Mouse (Mus musculus) heart, embryonic 15.5 days (tissue): ENCODE data around the gene Abi3bp. TPM values are rescaled to one million over a fixed set of nuclear protein-coding genes. Genes with fewer than 3 reads are reported as not detected.

Source experiments
- ATAC-seq: fragments of 200-750 bp; cut with Nextera tagmentation; replicated peaks from 2 replicates; pipeline ENCODE4 v1.8.0; 2017; ENCODE audit warnings: low read depth, moderate TSS enrichment; ENCODE audit not compliant: insufficient number of reproducible peaks, insufficient read depth, low FRiP score
- H3K27ac ChIP-seq: fragments of 300-500 bp; sonication (generic); 2 replicates; pipeline ENCODE4 v1.5.1; 2015; ENCODE audit warnings: mild to moderate bottlenecking, inconsistent platforms
- H3K27me3 ChIP-seq: fragments of 300-500 bp; sonication (generic); 2 replicates; pipeline ENCODE4 v1.6.1; 2015; ENCODE audit warnings: inconsistent platforms
- H3K36me3 ChIP-seq: fragments of 300-500 bp; sonication (generic); 2 replicates; pipeline ENCODE4 v1.6.1; 2015; ENCODE audit warnings: mild to moderate bottlenecking, inconsistent platforms
- H3K4me1 ChIP-seq: fragments of 300-500 bp; sonication (generic); replicated peaks from 2 replicates; pipeline ENCODE4 v1.6.1; 2015; ENCODE audit warnings: inconsistent platforms
- H3K4me2 ChIP-seq: fragments of 300-500 bp; sonication (generic); 2 replicates; pipeline ENCODE4 v1.6.1; 2015; ENCODE audit warnings: inconsistent platforms, mild to moderate bottlenecking, moderate library complexity
- H3K4me3 ChIP-seq: fragments of 300-500 bp; sonication (generic); 2 replicates; pipeline ENCODE4 v1.5.1; 2015; ENCODE audit warnings: mild to moderate bottlenecking, inconsistent platforms
- H3K9ac ChIP-seq: fragments of 300-500 bp; sonication (generic); 2 replicates; pipeline ENCODE4 v1.6.1; 2015; ENCODE audit warnings: mild to moderate bottlenecking, inconsistent platforms
- H3K9me3 ChIP-seq: fragments of 300-500 bp; sonication (generic); replicated peaks from 2 replicates; pipeline ENCODE4 v1.6.1; 2016; ENCODE audit warnings: inconsistent platforms
- WGBS: fragments of 180-500 bp; shearing (Covaris S2); methylation state at CpG from one replicate; pipeline ENCODE4 v1.1.7; 2015; ENCODE audit warnings: mixed read lengths; 5-methylcytosine and 5-hydroxymethylcytosine counted together
- polyA plus RNA-seq: library from polyadenylated mRNA; unstranded; fragments of >200 nt; fragmentation: Nextera tagmentation; extraction: Ambion mirVana; gene quantifications from 2 replicates; pipeline ENCODE4 v1.2.1, GENCODE M21; 2015

The Abi3bp gene
- 6.7 and 8.1 TPM in 2 replicates for polyA plus RNA-seq

- Histone ChIP-seq H3K4me3 (peak within 1 kb of the TSS; percentile 42), H3K9me3 (no peaks in the 10 kb centered on the region), H3K9ac (no peak within 1 kb of the TSS), H3K4me2 (peak within 1 kb of the TSS; percentile 49), H3K36me3 (no peaks in the 10 kb centered on the region), H3K27me3 (no peaks in the 10 kb centered on the region), H3K27ac (peak within 1 kb of the TSS; percentile 12; the same call in 1 of the 2 replicates), H3K4me1 (no peaks in the 10 kb centered on the region)
- no peak for ATAC-seq
- 34% methylated on average over 11 of the region's 11 CpGs for WGBS
Measured at GRCm38 (mm10) chr16:56477677-56478574, at the start of gene Abi3bp. TSS of gene Abi3bp (plus strand) at chr16:56477878.

DNA sequence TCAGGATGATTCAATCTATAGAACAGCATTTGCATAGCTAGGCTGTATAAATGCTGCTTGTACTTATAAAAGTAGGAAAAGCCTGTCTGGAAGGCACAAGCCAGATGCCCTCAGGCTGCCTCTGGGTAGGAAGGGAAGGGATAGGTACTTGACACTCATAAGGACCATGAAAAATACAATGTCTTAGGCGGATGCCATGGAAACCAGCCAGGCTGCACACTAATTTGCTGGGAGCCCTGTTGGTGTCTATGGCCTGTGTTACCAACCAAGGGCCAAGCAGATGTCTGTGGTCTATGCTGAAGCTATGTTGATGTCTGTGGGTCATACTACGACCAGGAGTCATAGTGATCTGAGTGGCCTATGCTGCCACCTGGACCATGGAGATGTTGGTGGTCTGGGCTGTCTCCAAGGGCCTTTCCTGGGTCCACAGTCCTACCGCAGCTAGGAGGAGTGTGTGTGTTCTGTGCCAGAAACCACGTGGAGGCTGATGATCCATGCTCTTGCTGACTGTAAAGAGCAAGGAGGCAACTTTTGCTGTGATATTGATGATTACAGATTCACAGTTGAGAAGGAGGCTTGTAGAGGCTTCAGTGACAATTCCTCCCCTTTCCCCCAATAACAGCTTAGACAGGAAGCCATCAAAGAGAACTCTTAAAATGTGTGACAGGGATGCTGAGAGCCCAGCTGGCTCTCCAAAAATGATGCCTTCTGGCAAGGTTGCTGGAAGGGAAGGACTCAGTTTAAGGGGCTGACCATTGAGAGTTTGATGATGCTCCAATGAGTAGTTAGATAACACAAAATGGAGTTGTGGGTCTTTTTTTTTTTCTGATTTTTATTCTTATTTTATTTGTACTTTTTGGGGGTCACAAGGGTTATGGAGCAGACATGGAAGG, 42.1 kb upstream of the Abi3bp start:
- 67% methylated on average over 4 of the region's 4 CpGs for WGBS
- H3K9ac ChIP-seq: no peak overlapping the region
- no peaks in the 10 kb centered on the region for H3K4me1 ChIP-seq
- no peaks in the 10 kb centered on the region for H3K9me3 ChIP-seq
- no peak overlapping the region for H3K4me3 ChIP-seq
- no peak overlapping the region for H3K4me2 ChIP-seq
- no peaks in the 10 kb centered on the region for H3K27me3 ChIP-seq
- ATAC-seq: no peak
- H3K27ac ChIP-seq: no peak overlapping the region
- no peaks in the 10 kb centered on the region for H3K36me3 ChIP-seq

- H3K9me3 ChIP-seq: no peaks in the 10 kb centered on the region
- no peak overlapping the region for H3K9ac ChIP-seq
- ATAC-seq: no peak
- WGBS: 76% methylated on average over 4 of the region's 4 CpGs
- no peaks in the 10 kb centered on the region for H3K4me1 ChIP-seq
- H3K4me3 ChIP-seq: no peak overlapping the region
- H3K27ac ChIP-seq: no peak overlapping the region
- no peak overlapping the region for H3K4me2 ChIP-seq
- no peaks in the 10 kb centered on the region for H3K27me3 ChIP-seq
- H3K36me3 ChIP-seq: no peaks in the 10 kb centered on the region
Measured at GRCm38 (mm10) chr16:56440243-56440642, 37.4 kb upstream of the Abi3bp start.

GRCm38 (mm10) chr16:56441113-56441512, 36.6 kb upstream of the Abi3bp start:
- ATAC-seq: no peak
- WGBS: 74% methylated on average over 5 of the region's 5 CpGs
- Histone ChIP-seq H3K36me3 (no peaks in the 10 kb centered on the region), H3K4me1 (no peaks in the 10 kb centered on the region), H3K4me3 (no peak overlapping the region), H3K4me2 (no peak overlapping the region), H3K9me3 (no peaks in the 10 kb centered on the region), H3K27ac (no peak overlapping the region), H3K27me3 (no peaks in the 10 kb centered on the region), H3K9ac (no peak overlapping the region)

DNA sequence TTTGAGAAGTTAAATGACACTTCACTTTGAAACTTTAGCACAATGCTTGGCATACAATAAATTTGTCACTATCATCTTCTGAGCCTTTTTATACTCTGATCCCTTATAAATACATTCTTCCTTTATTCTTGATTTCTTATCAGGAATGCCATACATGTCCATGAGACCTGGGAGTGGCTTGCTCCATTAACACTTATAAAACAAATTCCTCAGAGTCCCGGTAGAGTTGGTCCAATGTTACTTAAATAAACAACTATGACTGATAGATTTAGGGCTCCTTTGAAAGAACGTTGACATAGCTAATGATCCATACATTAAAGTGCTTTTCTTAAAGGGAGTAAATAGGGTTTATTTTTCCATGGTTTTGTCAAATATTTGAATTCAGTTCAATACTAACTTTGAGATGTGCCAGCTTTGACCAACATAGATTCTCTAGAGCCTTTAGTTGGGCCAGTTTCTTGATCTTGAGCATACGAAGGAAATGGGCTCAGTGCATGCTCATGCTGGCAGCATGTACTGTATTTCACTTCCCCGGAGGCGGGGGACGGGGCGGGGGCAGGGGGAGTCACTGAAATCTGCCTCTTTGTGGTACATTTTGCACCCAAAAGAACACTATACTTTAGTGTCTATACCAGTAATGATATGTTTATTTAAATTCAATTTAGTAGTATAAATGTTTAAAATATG, 35.9 kb upstream of the Abi3bp start:
- no peaks in the 10 kb centered on the region for H3K27me3 ChIP-seq
- no peak overlapping the region for H3K4me2 ChIP-seq
- H3K27ac ChIP-seq: no peak overlapping the region
- WGBS: 70% methylated on average over 7 of the region's 7 CpGs
- no peaks in the 10 kb centered on the region for H3K9me3 ChIP-seq
- H3K9ac ChIP-seq: no peak overlapping the region
- no peaks in the 10 kb centered on the region for H3K4me1 ChIP-seq
- no peak overlapping the region for H3K4me3 ChIP-seq
- no peaks in the 10 kb centered on the region for H3K36me3 ChIP-seq
- no peak for ATAC-seq

DNA sequence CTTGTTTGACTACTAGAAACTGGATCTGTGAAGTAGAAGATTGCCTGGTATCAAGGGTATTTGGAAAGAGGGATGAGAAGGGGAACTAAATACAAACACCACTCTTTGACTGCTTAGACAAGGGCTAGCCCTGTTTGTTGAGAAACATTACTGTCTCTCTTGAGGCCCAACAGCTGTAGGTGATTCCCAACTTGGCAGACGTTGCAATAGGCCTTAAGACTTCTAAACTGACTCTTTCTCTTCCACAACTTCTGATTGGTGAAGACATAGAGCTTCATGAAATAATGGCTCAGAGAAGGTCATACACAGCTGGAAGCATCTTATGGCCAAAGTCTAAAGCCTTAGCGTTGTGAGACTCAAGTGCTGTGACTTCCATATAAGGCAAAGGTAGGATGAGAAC, 26.2 kb upstream of the Abi3bp start:
- WGBS: 67% methylated on average over 2 of the region's 2 CpGs
- ATAC-seq: no peak
- H3K4me3 ChIP-seq: no peak overlapping the region
- H3K27ac ChIP-seq: no peak overlapping the region
- no peak overlapping the region for H3K9ac ChIP-seq
- H3K36me3 ChIP-seq: no peaks in the 10 kb centered on the region
- no peak overlapping the region for H3K4me2 ChIP-seq
- H3K27me3 ChIP-seq: no peaks in the 10 kb centered on the region
- H3K4me1 ChIP-seq: no peaks in the 10 kb centered on the region
- H3K9me3 ChIP-seq: no peaks in the 10 kb centered on the region

GRCm38 (mm10) chr16:56451923-56452322, 25.8 kb upstream of the Abi3bp start:
- Histone ChIP-seq H3K27me3 (no peaks in the 10 kb centered on the region), H3K4me1 (no peaks in the 10 kb centered on the region), H3K36me3 (no peaks in the 10 kb centered on the region), H3K9me3 (no peaks in the 10 kb centered on the region), H3K27ac (no peak overlapping the region), H3K4me3 (no peak overlapping the region), H3K4me2 (no peak overlapping the region), H3K9ac (no peak overlapping the region)
- no peak for ATAC-seq
- WGBS: 74% methylated on average over 1 of the region's 1 CpGs

GRCm38 (mm10) chr16:56458052-56458754, 19.5 kb upstream of the Abi3bp start:
- H3K4me2 ChIP-seq: no peak overlapping the region
- H3K36me3 ChIP-seq: no peaks in the 10 kb centered on the region
- H3K9me3 ChIP-seq: no peaks in the 10 kb centered on the region
- no peak overlapping the region for H3K9ac ChIP-seq
- H3K27me3 ChIP-seq: no peaks in the 10 kb centered on the region
- no peak overlapping the region for H3K27ac ChIP-seq
- WGBS: 66% methylated on average over 8 of the region's 8 CpGs
- ATAC-seq: no peak
- no peaks in the 10 kb centered on the region for H3K4me1 ChIP-seq
- H3K4me3 ChIP-seq: no peak overlapping the region

- no peaks in the 10 kb centered on the region for H3K27me3 ChIP-seq
- no peaks in the 10 kb centered on the region for H3K9me3 ChIP-seq
- no peaks in the 10 kb centered on the region for H3K36me3 ChIP-seq
- H3K4me3 ChIP-seq: no peak overlapping the region
- 73% methylated on average over 2 of the region's 2 CpGs for WGBS
- no peak overlapping the region for H3K4me2 ChIP-seq
- no peak for ATAC-seq
- no peaks in the 10 kb centered on the region for H3K4me1 ChIP-seq
- no peak overlapping the region for H3K9ac ChIP-seq
- no peak overlapping the region for H3K27ac ChIP-seq
Measured at GRCm38 (mm10) chr16:56473160-56473559, 4.5 kb upstream of the Abi3bp start.

DNA sequence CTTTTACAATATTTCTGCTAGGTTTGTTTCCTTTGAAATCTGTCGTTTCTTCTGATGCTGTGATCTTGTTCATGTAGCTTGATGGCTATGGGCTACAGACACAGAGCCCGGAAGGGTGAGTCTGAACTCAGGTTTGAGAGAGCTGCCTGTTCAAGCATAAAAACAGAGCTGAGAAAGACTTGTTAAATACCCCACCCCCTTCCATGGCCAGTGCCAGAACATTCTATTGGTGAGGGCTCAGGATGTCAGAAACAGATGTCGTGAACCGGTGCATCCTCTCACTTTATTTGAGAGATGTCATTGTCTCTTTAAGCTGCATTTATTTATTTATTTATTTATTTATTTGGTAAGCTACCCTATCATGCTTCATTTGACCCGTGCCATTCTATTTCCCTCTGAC, 2.0 kb upstream of the Abi3bp start:
- ATAC-seq: no peak
- Histone ChIP-seq H3K4me3 (no peak overlapping the region), H3K4me2 (no peak overlapping the region), H3K27ac (no peak overlapping the region), H3K9me3 (no peaks in the 10 kb centered on the region), H3K9ac (no peak overlapping the region), H3K4me1 (no peaks in the 10 kb centered on the region), H3K27me3 (no peaks in the 10 kb centered on the region), H3K36me3 (no peaks in the 10 kb centered on the region)
- 81% methylated on average over 5 of the region's 5 CpGs for WGBS
